Mouse (Mus musculus): Measurements from ENCODE around the gene Caskin1.

Caskin1 gene

GRCm38 (mm10) chr17:24495443-24495842, 7.0 kb downstream of the Caskin1 start:
- DNase-seq (ENCODE audit: low spot score), result no peak

GRCm38 (mm10) chr17:24496026-24496425, 7.6 kb downstream of the Caskin1 start:
- DNase-seq (ENCODE audit: low spot score), result no peak

GRCm38 (mm10) chr17:24502208-24502607, 13.8 kb downstream of the Caskin1 start:
- no peak for DNase-seq (ENCODE audit: low spot score)

DNA sequence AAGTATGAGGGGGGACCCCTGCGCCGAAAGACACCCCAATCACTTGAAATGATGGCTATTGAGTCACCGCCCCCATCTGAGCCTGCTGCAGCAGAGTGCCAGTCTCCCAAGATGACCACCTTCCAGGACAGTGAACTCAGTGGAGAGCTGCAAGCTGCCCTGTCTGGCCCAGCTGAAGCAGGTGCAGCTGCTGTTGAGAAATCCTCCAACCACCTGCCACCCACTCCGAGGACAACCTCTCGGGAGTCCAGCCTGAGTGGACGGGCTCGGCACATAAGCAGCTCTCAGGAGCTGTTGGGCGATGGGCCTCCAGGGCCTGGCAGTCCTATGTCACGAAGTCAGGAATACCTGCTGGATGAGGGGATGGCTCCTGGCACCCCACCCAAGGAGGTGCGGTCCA, 15.7 kb downstream of the Caskin1 start:
- no peak for DNase-seq (ENCODE audit: low spot score)

DNA sequence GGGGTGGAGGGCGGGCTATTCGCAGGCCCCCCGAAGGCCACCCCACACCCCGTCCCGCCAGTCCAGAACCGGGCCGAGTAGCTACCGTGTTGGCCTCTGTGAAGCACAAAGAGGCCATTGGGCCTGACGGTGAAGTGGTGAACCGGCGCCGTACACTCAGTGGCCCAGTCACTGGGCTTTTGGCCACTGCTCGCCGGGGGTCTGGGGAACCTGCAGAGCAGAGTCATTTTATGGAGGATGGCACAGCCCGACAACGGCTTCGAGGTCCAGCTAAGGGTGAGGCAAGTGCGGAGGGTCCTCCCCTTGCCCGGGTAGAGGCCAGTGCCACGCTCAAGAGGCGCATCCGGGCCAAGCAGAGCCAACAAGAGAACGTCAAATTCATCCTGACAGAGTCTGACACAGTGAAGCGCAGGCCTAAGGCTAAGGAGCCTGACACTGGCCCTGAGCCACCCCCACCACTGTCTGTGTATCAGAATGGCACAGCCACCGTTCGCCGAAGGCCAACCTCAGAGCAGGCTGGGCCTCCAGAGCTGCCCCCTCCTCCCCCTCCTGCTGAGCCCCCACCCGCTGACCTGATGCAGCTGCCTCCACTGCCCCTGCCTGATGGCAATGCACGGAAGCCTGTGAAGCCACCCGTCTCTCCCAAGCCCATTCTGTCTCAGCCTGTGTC, 17.0 kb downstream of the Caskin1 start:
- DNase-seq (ENCODE audit: low spot score), result no peak

DNA sequence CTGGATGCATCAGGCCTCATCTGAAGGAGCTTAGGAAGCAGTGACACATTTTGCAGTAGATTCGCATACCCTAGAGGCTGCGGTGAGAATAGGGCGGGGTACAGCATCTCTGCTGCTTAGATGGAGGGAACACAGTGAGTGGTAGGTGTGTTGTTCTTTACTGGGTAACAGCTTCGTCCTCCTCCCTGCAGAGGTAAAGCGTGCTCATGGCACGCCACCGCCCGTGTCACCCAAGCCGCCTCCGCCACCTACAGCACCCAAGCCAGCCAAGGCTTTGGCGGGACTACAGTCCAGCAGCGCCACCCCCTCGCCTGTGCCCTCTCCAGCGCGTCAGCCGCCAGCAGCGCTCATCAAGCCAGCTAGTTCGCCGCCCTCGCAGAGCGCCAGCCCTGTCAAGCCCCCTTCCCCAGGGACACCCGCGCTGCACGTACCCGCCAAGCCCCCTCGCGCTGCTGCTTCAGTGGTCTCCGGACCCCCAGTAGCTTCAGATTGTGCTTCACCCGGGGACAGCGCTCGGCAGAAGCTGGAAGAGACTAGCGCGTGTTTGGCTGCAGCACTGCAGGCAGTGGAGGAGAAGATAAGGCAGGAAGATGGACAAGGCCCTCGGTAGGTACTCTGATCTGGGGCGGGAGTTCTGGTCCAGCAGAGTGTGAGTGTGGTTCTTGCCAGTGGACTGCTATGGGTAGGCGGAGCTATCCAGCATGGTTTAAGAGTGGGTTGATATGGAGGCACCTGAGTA, 18.1 kb downstream of the Caskin1 start:
- DNase-seq (ENCODE audit: low spot score), result no peak

DNA sequence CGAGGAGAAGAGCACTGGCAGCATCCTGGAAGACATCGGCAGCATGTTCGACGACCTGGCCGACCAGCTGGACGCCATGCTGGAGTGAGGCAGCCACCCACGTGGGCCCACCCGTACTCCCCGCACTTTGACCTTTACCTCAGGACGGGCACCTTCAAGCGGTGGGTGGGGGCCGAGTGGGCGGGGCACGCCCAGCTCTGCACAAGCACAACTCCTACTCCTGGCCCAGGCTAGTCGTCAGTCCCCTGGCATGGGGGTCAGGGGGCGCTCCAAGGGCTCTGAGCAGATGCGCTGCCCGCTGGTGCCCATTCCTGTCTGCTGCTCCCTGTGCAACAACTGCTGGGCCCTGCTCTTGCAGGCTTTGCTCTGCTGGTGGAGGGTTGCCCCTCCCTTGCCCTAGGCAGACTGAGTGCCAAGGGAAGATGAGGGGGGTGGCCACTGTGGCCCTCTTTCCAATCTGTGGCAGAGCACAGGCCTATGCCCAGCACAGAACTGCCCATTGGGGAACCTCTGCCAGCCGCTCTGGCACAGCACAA, 18.8 kb downstream of the Caskin1 start:
- DNase-seq (ENCODE audit: low spot score), result no peak

DNA sequence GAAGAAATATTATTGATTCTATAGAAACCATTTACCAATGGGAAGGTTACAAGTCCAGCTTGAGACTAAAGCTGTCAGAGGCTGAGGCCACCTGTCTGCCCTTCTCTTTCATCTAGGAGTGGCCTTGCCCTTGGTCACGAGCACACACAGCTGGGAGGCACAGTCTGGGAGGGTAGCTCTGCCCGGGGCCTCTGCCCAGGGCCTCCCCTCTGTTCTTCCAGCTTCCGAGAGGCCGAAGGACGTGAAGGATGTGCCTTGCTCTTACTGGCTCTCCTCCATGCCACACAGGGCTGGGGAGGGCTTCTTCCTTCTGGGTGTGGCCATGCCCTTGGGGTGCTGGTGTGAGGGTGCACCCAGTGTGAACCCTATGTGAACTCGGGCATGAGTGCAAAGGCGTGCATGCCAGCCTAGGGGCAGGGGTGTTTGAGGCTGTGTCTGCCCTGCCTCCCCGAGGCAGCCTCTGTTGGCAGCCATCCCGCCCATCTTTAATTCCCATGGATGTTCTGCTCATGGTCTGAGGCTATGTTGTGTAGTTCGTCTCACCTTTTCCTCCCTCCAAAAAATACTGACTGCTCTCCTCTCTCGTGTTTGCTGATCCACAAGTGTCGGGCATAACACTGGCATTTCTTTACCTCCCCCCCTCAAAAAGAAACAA, 19.5 kb downstream of the Caskin1 start:
- no peak for DNase-seq (ENCODE audit: low spot score)

DNA sequence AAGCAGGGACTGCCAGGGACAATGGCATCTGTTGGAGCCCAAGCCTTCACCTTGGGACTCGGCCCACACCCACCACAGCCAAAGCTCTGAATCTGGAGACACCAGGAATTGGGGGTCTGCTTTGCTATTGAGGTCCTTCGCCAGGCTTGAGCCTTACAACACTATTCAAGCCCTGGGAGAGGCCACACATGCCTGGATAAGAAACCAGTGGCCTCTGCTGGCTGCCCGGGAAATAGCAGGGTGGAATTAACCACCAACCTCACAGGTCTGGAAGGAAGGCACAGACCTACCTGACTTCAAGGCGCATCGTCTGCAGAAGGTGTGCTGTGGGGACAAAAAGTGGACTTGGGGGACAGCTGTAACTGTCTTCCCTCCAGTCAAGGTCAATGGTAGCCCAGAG, 25.2 kb downstream of the Caskin1 start:
- DNase-seq (ENCODE audit: low spot score), result no peak

DNA sequence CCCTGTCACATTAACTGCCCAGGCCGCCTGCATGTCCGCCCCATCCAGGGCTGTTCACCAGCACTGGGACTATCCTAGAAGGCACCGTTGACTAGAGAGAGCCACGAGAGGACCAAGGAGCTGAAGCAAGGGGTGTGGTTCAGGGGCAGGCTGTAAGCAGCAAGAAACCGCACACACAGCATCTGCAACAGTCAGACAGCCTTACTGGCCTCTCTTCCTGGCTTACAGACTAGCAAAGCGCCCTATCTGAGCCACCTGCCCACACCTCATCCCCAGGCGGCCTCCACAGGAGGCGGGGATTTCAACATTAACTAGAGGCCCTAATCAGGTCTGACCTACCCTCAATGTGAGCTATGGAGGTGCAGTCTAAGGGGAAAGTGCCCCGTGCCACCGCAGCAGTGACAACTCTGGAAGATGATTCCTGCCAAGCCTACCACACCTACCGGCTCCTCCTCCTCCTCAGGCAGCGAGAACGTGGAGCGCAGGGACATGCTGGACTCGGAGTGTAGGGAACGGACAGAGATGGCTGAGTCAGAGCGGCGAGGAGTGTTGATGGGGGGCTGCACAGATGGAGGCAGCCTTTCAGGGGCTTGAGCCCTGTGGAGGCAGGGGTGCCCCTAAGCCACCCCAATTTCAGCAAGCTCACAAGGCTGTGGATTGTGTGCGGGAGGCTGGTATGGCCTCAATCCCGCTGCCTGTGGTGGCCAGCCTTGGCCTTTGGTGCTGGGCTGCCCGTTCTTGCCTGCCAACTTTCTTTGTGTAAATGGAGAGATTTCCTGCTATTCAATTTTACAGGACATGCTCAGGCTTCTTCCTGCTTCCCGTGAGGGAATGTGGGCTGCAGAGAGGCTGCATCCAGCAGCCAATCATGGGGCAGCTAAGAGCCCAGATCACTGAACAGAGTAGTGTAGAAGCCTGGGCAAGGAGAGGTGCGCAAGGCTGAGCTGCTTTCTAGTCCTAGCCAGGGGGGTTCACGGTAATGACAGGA, 26.2 kb downstream of the Caskin1 start:
- no peak for DNase-seq (ENCODE audit: low spot score)

GRCm38 (mm10) chr17:24520450-24520849, 32.0 kb downstream of the Caskin1 start:
- DNase-seq (ENCODE audit: low spot score), result no peak

DNA sequence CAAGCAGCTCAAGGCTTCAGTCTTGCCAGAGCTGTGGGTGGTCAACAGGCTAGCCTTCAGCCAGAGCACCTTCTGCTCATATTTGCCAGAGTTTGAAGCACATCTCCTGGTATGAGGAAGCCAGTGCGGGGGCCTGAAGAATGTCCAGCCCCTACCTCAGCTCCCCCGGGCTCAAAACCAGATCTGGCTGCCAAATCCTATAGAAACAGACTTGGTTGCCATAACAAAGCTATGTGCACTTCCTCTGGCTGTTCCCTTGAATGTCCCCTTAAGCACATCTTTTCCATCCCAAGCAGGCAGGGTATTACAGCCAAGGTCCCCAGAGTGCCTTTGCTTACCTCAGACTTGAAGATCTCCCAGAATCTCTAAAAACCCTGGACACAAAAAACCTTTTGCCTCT, 36.3 kb downstream of the Caskin1 start:
- no peak for DNase-seq (ENCODE audit: low spot score)

GRCm38 (mm10) chr17:24527315-24527714, 38.9 kb downstream of the Caskin1 start:
- DNase-seq (ENCODE audit: low spot score), result no peak

- peak; percentile 80 for DNase-seq (ENCODE audit: low spot score)
These were observed 39.5 kb downstream of the Caskin1 start, which contains the start of gene Traf7 for GRCm38 (mm10) chr17:24527723-24528559. TSS of gene Traf7 (minus strand) at chr17:24527938.

DNA sequence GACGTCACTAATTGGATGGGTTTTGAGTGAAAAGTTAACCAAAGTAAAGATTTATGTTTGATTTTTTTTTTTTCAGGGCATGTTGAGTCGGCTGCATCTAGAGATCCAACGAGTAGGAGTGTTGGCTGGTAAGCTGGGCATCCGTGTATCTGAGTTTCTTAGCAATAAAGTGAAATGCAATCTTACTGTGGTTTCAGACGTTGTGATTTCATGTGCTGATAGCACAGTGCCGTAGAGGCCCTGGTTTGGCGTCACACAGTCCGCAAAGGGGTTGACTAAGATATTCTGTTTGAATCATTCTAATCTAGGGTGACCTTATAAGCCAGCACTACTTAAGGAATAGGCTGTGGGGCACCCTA, 40.1 kb downstream of the Caskin1 start:
- no peak for DNase-seq (ENCODE audit: low spot score)

GRCm38 (mm10) chr17:24529007-24529451, 40.6 kb downstream of the Caskin1 start:
- DNase-seq (ENCODE audit: low spot score), result no peak

GRCm38 (mm10) chr17:24529883-24530282, 41.5 kb downstream of the Caskin1 start:
- no peak for DNase-seq (ENCODE audit: low spot score)

GRCm38 (mm10) chr17:24530361-24531050, 42.1 kb downstream of the Caskin1 start:
- DNase-seq (ENCODE audit: low spot score), result no peak

DNA sequence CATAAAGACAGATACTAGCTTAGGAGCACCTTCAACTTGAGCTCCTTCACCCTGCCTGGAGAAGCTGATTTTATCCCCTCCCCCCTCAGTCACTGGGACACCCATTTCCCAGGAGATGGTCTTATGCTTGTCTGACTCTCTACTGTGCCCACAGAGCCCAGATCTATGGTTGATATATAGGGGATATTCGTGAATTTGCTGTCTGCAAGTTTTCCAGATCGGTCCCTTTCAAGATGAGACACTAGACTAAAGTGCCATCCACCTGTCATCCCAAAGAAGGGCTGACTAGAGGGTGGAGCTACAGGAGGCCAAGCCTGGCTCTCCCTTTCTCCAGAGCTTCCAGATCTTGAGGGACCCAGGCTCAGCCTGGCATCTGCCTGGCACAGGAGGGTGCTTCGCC, 42.7 kb downstream of the Caskin1 start:
- no peak for DNase-seq (ENCODE audit: low spot score)

DNA sequence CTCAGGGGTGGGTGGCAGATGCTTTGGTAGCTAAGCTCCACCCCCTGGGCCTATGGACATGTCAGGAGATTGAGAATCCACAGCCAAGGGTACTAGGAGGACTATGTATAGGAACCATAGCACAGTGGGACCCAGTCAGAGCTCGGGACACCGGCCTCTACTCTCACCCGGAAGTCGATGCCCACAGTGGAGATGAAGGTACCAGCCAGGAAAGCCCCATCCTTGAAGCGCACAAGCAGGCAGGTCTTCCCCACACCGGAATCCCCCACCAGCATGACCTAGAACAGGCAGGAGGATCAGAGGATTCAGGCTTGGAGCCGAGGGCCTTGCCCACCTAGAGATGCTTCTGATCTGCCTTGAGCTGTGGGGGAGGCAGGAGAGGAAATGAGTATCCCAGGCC, 43.6 kb downstream of the Caskin1 start:
- DNase-seq (ENCODE audit: low spot score), result no peak

Data from spleen, adult 12 weeks (tissue).